Mouse (Mus musculus) brain, embryonic 14.5 days (tissue): Measurements from ENCODE around the gene Hcn1.

Source experiments
- CTCF ChIP-seq: fragments of 200-500 bp; IDR thresholded peaks from 2 replicates; pipeline ENCODE4 v1.5.1; 2012; ENCODE audit warnings: inconsistent platforms, mild to moderate bottlenecking, moderate library complexity, borderline replicate concordance; ENCODE audit not compliant: insufficient read depth, insufficient read length; ENCODE audit errors: extremely low read depth
- POLR2A ChIP-seq: fragments of 200-500 bp; IDR thresholded peaks from 2 replicates; pipeline ENCODE4 v1.6.1; 2012; ENCODE audit warnings: mild to moderate bottlenecking, inconsistent platforms, borderline replicate concordance; ENCODE audit not compliant: poor library complexity, insufficient read depth, insufficient read length, severe bottlenecking; ENCODE audit errors: extremely low read depth

DNA sequence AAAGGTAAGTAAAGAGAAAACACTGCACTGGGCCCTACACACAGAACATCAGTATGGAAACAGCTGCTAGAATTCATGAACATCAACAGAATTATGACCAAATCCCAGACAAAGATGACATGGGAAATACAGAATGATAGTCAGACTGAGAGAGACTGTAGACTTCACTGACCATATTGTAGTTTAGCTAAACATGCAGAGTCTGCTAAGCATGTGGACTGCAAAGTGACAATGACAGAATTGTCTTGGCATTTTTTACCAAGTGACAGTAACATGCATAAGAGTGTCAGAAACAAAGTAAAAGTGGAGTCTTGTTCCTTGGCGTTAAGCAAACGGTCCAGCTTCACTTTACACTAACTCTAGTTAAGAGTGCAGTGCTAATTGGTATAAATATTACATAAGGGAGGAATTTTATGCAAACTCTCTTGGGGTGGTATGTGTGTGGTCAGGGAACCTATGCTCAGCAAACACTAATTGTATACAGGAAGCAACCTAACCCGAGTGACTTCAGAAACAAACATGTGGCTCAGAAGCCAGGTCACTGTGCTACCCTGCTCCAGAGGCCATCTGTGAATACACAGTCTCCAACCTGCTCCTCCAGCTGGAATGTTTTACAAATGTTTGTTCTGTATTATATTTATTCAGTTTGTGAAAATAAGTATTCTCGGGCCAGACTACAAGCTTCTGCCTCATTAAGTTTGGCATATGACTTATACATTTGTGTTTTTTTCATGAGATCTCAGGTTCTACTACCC is 278.5 kb downstream of the Hcn1 start:
- no peak for TF ChIP-seq CTCF
- TF ChIP-seq POLR2A = no peak
